Mouse (Mus musculus) limb, embryonic 15.5 days (tissue): ENCODE measurements around the gene Esp15. TPM values are rescaled to one million over a fixed set of nuclear protein-coding genes. Genes with fewer than 3 reads are reported as not detected.
"Not testable (repeated sequence)": the region's sequence is repeated elsewhere in the genome, so short reads cannot be mapped to it uniquely, and the experiment has no call there.

Experiments
- ATAC-seq: fragments of 200-750 bp; cut with Nextera tagmentation; 2 replicates; pipeline ENCODE4 v1.8.0; 2017; ENCODE audit warnings: low read depth, moderate TSS enrichment; ENCODE audit not compliant: insufficient number of reproducible peaks, low FRiP score, low TSS enrichment
- H3K27ac ChIP-seq: fragments of 300-500 bp; sonication (generic); 2 replicates; pipeline ENCODE4 v1.5.1; 2015; ENCODE audit warnings: moderate library complexity, mild to moderate bottlenecking, inconsistent platforms
- H3K27me3 ChIP-seq: fragments of 300-500 bp; sonication (generic); 2 replicates; pipeline ENCODE4 v1.6.1; 2015; ENCODE audit warnings: inconsistent platforms
- H3K36me3 ChIP-seq: fragments of 300-500 bp; sonication (generic); 2 replicates; pipeline ENCODE4 v1.6.1; 2015; ENCODE audit warnings: inconsistent platforms
- H3K4me1 ChIP-seq: fragments of 300-500 bp; sonication (generic); 2 replicates; pipeline ENCODE4 v1.6.1; 2015; ENCODE audit warnings: inconsistent platforms
- H3K4me2 ChIP-seq: fragments of 300-500 bp; sonication (generic); 2 replicates; pipeline ENCODE4 v1.6.1; 2015; ENCODE audit warnings: mild to moderate bottlenecking, inconsistent platforms
- H3K4me3 ChIP-seq: fragments of 300-500 bp; sonication (generic); 2 replicates; pipeline ENCODE4 v1.5.1; 2015; ENCODE audit warnings: mild to moderate bottlenecking, inconsistent platforms
- H3K9ac ChIP-seq: fragments of 300-500 bp; sonication (generic); 2 replicates; pipeline ENCODE4 v1.6.1; 2015; ENCODE audit warnings: inconsistent platforms
- H3K9me3 ChIP-seq: fragments of 300-500 bp; sonication (generic); 2 replicates; pipeline ENCODE4 v1.6.1; 2016; ENCODE audit warnings: inconsistent platforms
- WGBS: fragments of 180-500 bp; shearing (Covaris S2); methylation state at CpG from one replicate; pipeline ENCODE4 v1.1.7; 2015; 5-methylcytosine and 5-hydroxymethylcytosine counted together
- polyA plus RNA-seq: library from polyadenylated mRNA; unstranded; fragments of >200 nt; fragmentation: Nextera tagmentation; extraction: Ambion mirVana; gene quantifications from 2 replicates; pipeline ENCODE4 v1.2.1, GENCODE M21; 2015

The Esp15 gene
- not detected in 2 replicates for polyA plus RNA-seq

DNA sequence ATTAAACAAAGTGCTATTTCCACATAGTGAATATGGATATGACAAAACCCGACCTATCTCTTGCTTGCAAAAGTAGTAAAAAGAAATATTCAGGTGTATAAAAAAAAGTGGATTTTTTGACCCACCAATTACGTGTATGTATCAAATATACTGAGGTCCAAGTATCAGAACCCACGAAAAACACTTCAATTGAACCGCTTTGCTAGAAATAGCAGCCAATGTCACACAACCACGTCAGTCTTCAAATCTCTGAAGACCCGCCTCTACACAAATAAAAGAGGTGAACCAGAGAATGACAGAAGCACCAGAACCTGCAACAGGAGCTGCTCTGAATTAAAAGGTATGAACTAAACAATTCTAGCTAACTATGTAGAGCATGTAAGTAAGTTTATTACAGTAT is at the start of gene Esp15:
Gene Esp15, plus strand, starts transcription at position 301 of the 400 bp plus-strand sequence.
- H3K9ac ChIP-seq, H3K27me3 ChIP-seq, H3K36me3 ChIP-seq, H3K9me3 ChIP-seq, H3K4me2 ChIP-seq, H3K27ac ChIP-seq, H3K4me1 ChIP-seq, ATAC-seq, H3K4me3 ChIP-seq: not testable (repeated sequence)
- 67% methylated on average over 6 of the region's 6 CpGs for WGBS

DNA sequence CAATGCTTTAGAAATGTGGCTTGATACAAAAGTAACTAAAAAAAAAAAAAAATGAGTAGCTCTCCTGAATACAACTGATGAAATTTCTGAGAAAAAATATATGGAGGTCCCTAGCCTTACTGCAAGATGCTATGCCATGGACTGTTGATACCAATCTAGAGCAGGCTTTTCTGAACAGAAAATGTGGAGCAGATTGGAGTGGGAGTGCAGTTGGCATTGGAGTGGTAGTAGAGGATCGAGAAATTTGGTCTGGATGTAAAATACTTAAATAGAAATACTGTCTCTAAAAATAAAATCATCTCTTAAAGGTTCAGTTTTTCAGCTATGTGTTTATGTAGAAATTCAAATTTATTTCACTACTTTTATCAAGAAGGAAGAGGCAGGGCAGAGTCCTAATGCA is 49.2 kb upstream of the Esp15 start:
- Histone ChIP-seq H3K4me3 (no peak overlapping the region), H3K27ac (no peak overlapping the region), H3K27me3 (no peaks in the 10 kb centered on the region), H3K9me3 (no peaks in the 10 kb centered on the region), H3K36me3 (no peaks in the 10 kb centered on the region), H3K9ac (no peak overlapping the region), H3K4me2 (no peak overlapping the region), H3K4me1 (no peaks in the 10 kb centered on the region)
- no peak for ATAC-seq
- 48% methylated on average over 1 of the region's 1 CpGs for WGBS

Other genes starting within 250 kb of the Esp15 start
- not detected in 2 replicates for gene Esp18, start 234.6 kb upstream of the Esp15 start, polyA plus RNA-seq
- not detected in 2 replicates for gene Esp16, start 104.8 kb upstream of the Esp15 start, polyA plus RNA-seq